27 mouse cellular contexts compared by ENCODE assay signal in genomic region chr4:64184986-64185385, GRCm38 (mm10).
"Had no signal": no experiment of that assay in that cellular context is flagged by ENCODE, and none has a peak within 500 bp of the region (broad histone marks: within the 10 kb centered on the region; RNA-seq: fewer than 3 reads in every experiment).

No protein-coding gene starts in this region.

- H3K4me1 ChIP-seq: heart, embryonic 10.5 days; heart, embryonic 12.5 days; hindbrain, embryonic 10.5 days; hindbrain, embryonic 12.5 days; intestine, embryonic 15.5 days; limb, embryonic 10.5 days; limb, embryonic 12.5 days; liver, embryonic 13.5 days had no signal

- H3K27ac ChIP-seq: gastrocnemius, adult 2 months; heart, embryonic 10.5 days; hindbrain, embryonic 10.5 days; hindbrain, embryonic 12.5 days; hindbrain, embryonic 14.5 days; intestine, embryonic 15.5 days; layer of hippocampus, adult 2 months; left cerebral cortex, adult 2 months; limb, embryonic 10.5 days; limb, embryonic 12.5 days; liver, embryonic 13.5 days had no signal

- H3K4me3 ChIP-seq: gastrocnemius, adult 2 months; heart, embryonic 10.5 days; heart, embryonic 12.5 days; hindbrain, embryonic 10.5 days; hindbrain, embryonic 12.5 days; intestine, embryonic 15.5 days; layer of hippocampus, adult 2 months; left cerebral cortex, adult 2 months; limb, embryonic 10.5 days; limb, embryonic 12.5 days; liver, embryonic 13.5 days had no signal

- H3K9ac ChIP-seq: heart, embryonic 12.5 days; hindbrain, embryonic 12.5 days; hindbrain, embryonic 14.5 days; intestine, embryonic 15.5 days; limb, embryonic 12.5 days; liver, embryonic 13.5 days had no signal

- H3K27me3 ChIP-seq: heart, embryonic 12.5 days; hindbrain, embryonic 12.5 days; intestine, embryonic 15.5 days; limb, embryonic 12.5 days; liver, embryonic 13.5 days had no signal

- H3K9me3 ChIP-seq: heart, embryonic 10.5 days; heart, embryonic 12.5 days; hindbrain, embryonic 10.5 days; hindbrain, embryonic 12.5 days; intestine, embryonic 15.5 days; limb, embryonic 10.5 days; limb, embryonic 12.5 days; liver, embryonic 13.5 days had no signal

- H3K36me3 ChIP-seq: heart, embryonic 10.5 days; heart, embryonic 12.5 days; hindbrain, embryonic 10.5 days; hindbrain, embryonic 12.5 days; intestine, embryonic 15.5 days; limb, embryonic 10.5 days; limb, embryonic 12.5 days; liver, embryonic 13.5 days had no signal

- H3K4me2 ChIP-seq: heart, embryonic 12.5 days; hindbrain, embryonic 12.5 days; hindbrain, embryonic 14.5 days; intestine, embryonic 15.5 days; limb, embryonic 12.5 days; liver, embryonic 11.5 days; liver, embryonic 13.5 days had no signal

- ATAC-seq: hindbrain, embryonic 16.5 days; inflammation-experienced regulatory T-cells, adult 6 months; intestine, embryonic 15.5 days; intestine, postnatal 0 days had no signal

- DNase-seq: gastrocnemius, adult 2 months; gastrocnemius, postnatal 10 days; gastrocnemius, postnatal 25 days; heart, adult 18-20 months; heart, postnatal 10 days; heart, postnatal 4 days; kidney, adult 18-20 months; kidney, adult 8-10 months; kidney, postnatal 10 days; kidney, postnatal 25 days; kidney, postnatal 4 days; liver; liver, embryonic 13.5 days had no signal
